Mouse (Mus musculus) neural tube, embryonic 11.5 days (tissue): ENCODE measurements around the gene Lrg1. TPM values are rescaled to one million over a fixed set of nuclear protein-coding genes. Genes with fewer than 3 reads are reported as not detected.

Experiments
- ATAC-seq: fragments of 200-750 bp; cut with Nextera tagmentation; 2 replicates; pipeline ENCODE4 v1.8.0; 2017; ENCODE audit warnings: moderate number of reproducible peaks, mild to moderate bottlenecking, moderate TSS enrichment, moderate library complexity; ENCODE audit not compliant: insufficient read depth, low FRiP score, low TSS enrichment
- DNase-seq: peaks from one replicate; pipeline ENCODE4 v3.0.0-alpha.2; 2015; ENCODE audit warnings: low spot score
- H3K27ac ChIP-seq: fragments of 300-500 bp; sonication (generic); 2 replicates; pipeline ENCODE4 v1.5.1; 2014; ENCODE audit warnings: low read depth, mild to moderate bottlenecking, low read length
- H3K27me3 ChIP-seq: fragments of 300-500 bp; sonication (generic); 2 replicates; pipeline ENCODE4 v1.6.1; 2014; ENCODE audit warnings: mild to moderate bottlenecking, low read length, mixed read lengths; ENCODE audit not compliant: control insufficient read depth, insufficient read depth
- H3K36me3 ChIP-seq: fragments of 300-500 bp; sonication (generic); 2 replicates; pipeline ENCODE4 v1.6.1; 2014; ENCODE audit warnings: mild to moderate bottlenecking, low read length, moderate library complexity, mixed read lengths; ENCODE audit not compliant: control insufficient read depth, insufficient read depth
- H3K4me1 ChIP-seq: fragments of 300-500 bp; sonication (generic); 2 replicates; pipeline ENCODE4 v1.6.1; 2014; ENCODE audit warnings: low read length, mixed read lengths; ENCODE audit not compliant: control insufficient read depth, insufficient read depth
- H3K4me2 ChIP-seq: fragments of 300-500 bp; sonication (generic); 2 replicates; pipeline ENCODE4 v1.6.1; 2014; ENCODE audit warnings: low read depth, mild to moderate bottlenecking, moderate library complexity
- H3K4me3 ChIP-seq: fragments of 300-500 bp; sonication (generic); 2 replicates; pipeline ENCODE4 v1.5.1; 2014; ENCODE audit warnings: low read depth, low read length
- H3K9ac ChIP-seq: fragments of 300-500 bp; sonication (generic); 2 replicates; pipeline ENCODE4 v1.6.1; 2014; ENCODE audit warnings: mild to moderate bottlenecking, low read length
- H3K9me3 ChIP-seq: fragments of 300-500 bp; sonication (generic); 2 replicates; pipeline ENCODE4 v1.6.1; 2016; ENCODE audit warnings: low read length; ENCODE audit not compliant: control insufficient read depth
- WGBS: fragments of 180-500 bp; shearing (Covaris S2); extraction: QIAGEN DNeasy Blood & Tissue Kit; methylation state at CpG from one replicate; pipeline ENCODE4 v1.1.7; 2014; 5-methylcytosine and 5-hydroxymethylcytosine counted together
- polyA plus RNA-seq: library from polyadenylated mRNA; unstranded; fragments of >200 nt; fragmentation: Nextera tagmentation; extraction: Ambion mirVana; gene quantifications from 2 replicates; pipeline ENCODE4 v1.2.1, GENCODE M21; 2014

Lrg1 gene
- polyA plus RNA-seq, 1 experiment from 2014 or later, result not detected

- Histone ChIP-seq H3K9ac (no peak overlapping the region), H3K4me1 (0 out of 2 replicates have a peak, but pooled peaks cover 2% of the 10 kb centered on the region), H3K27me3 (peaks cover 63% of the 10 kb centered on the region), H3K9me3 (peaks cover 10% of the 10 kb centered on the region), H3K36me3 (no peaks in the 10 kb centered on the region; the same call in none of the 2 replicates), H3K4me3 (no peak overlapping the region), H3K27ac (no peak overlapping the region), H3K4me2 (no peak overlapping the region)
- ATAC-seq (no peak), DNase-seq (no peak)
- 94% methylated on average over 12 of the region's 12 CpGs for whole genome bisulfite sequencing
These were observed 1.4 kb upstream of the Lrg1 start for GRCm38 (mm10) chr17:56123161-56123560.

- 9% methylated on average over 65 of the region's 66 CpGs for WGBS
- H3K36me3 ChIP-seq, result no peaks in the 10 kb centered on the region
- no peak for ATAC-seq
- peaks cover 10% of the 10 kb centered on the region for H3K9me3 ChIP-seq
- H3K4me2 ChIP-seq, result no peak overlapping the region
- no peak overlapping the region for H3K9ac ChIP-seq
- peaks cover 64% of the 10 kb centered on the region for H3K27me3 ChIP-seq
- H3K4me1 ChIP-seq, result peaks cover 7% of the 10 kb centered on the region; the same call in 1 of the 2 replicates
- H3K27ac ChIP-seq, result no peak overlapping the region
- no peak for DNase-seq
- H3K4me3 ChIP-seq, result no peak overlapping the region
These were observed 1.6 kb downstream of the Lrg1 start for GRCm38 (mm10) chr17:56119981-56120880.

DNA sequence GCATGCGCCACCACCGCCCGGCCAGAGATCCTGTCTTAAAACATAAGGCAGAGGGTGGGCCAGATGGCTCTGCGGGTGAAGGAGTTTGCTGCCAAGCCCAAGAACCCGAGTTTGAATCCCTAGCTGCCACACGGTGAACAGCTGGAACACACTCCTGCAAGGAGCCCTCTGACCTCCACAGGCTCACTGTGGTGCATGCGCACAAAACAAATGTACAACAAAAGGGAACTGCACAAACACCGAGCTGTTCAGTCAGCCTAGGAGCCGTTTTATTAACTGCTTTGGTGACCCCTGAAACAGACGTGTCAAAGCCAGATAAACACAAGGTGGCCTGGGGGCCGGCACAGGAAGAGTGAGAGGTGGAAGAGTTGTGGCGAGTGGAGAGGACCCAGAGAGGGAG lies 2.4 kb downstream of the Lrg1 start:
- peaks cover 57% of the 10 kb centered on the region for H3K27me3 ChIP-seq
- H3K36me3 ChIP-seq, result no peaks in the 10 kb centered on the region
- DNase-seq, result no peak
- peaks cover 10% of the 10 kb centered on the region for H3K9me3 ChIP-seq
- H3K4me3 ChIP-seq, result no peak overlapping the region
- ATAC-seq, result no peak
- no peak overlapping the region for H3K27ac ChIP-seq
- H3K4me2 ChIP-seq, result no peak overlapping the region
- 46% methylated on average over 12 of the region's 12 CpGs for WGBS
- H3K4me1 ChIP-seq, result peaks cover 7% of the 10 kb centered on the region; the same call in 1 of the 2 replicates
- no peak overlapping the region for H3K9ac ChIP-seq

GRCm38 (mm10) chr17:56117251-56117710 lies 4.5 kb downstream of the Lrg1 start, which contains the start of gene Plin5:
Gene Plin5, minus strand, starts transcription at chr17:56117596.
- no peak for ATAC-seq
- H3K27ac ChIP-seq, result no peak within 1 kb of the TSS

GRCm38 (mm10) chr17:56116193-56116592 lies 5.6 kb downstream of the Lrg1 start:
- Histone ChIP-seq H3K36me3 (no peaks in the 10 kb centered on the region), H3K4me3 (no peak overlapping the region), H3K27ac (no peak overlapping the region), H3K27me3 (peaks cover 31% of the 10 kb centered on the region), H3K9me3 (no peaks in the 10 kb centered on the region), H3K4me1 (peaks cover 7% of the 10 kb centered on the region; the same call in 1 of the 2 replicates), H3K4me2 (no peak overlapping the region), H3K9ac (no peak overlapping the region)
- WGBS, result 79% methylated on average over 10 of the region's 10 CpGs
- DNase-seq (no peak), ATAC-seq (no peak)

More at GRCm38 (mm10) chr17:56117251-56117710, 4.5 kb downstream of the Lrg1 start, which contains the start of gene Plin5:
- Histone ChIP-seq H3K4me3 (peak within 1 kb of the TSS; percentile 15; the same call in 1 of the 2 replicates), H3K27me3 (peaks cover 42% of the 10 kb centered on the region), H3K4me1 (peaks cover 7% of the 10 kb centered on the region; the same call in 1 of the 2 replicates), H3K36me3 (no peaks in the 10 kb centered on the region), H3K4me2 (peak within 1 kb of the TSS; percentile 43), H3K9me3 (0 out of 2 replicates have a peak, but pooled peaks cover 3% of the 10 kb centered on the region), H3K9ac (no peak within 1 kb of the TSS)
- WGBS, result 1% methylated on average over 27 of the region's 27 CpGs
- peak; percentile 57 for DNase-seq

GRCm38 (mm10) chr17:56112743-56113142 lies 9.1 kb downstream of the Lrg1 start:
- 76% methylated on average over 3 of the region's 3 CpGs for whole genome bisulfite sequencing

GRCm38 (mm10) chr17:56111864-56112263 lies 9.9 kb downstream of the Lrg1 start:
- no peak; the same call in 1 of the 2 replicates for ATAC-seq

More at GRCm38 (mm10) chr17:56112743-56113142, 9.1 kb downstream of the Lrg1 start:
- H3K36me3 ChIP-seq, result no peaks in the 10 kb centered on the region
- no peak for DNase-seq
- no peak overlapping the region for H3K4me2 ChIP-seq
- no peak overlapping the region; the same call in 1 of the 2 replicates for H3K9ac ChIP-seq
- ATAC-seq, result no peak
- H3K4me1 ChIP-seq, result peaks cover 5% of the 10 kb centered on the region; the same call in 1 of the 2 replicates
- no peak overlapping the region for H3K27ac ChIP-seq
- H3K4me3 ChIP-seq, result no peak overlapping the region
- no peaks in the 10 kb centered on the region for H3K9me3 ChIP-seq
- H3K27me3 ChIP-seq, result peaks cover 5% of the 10 kb centered on the region

DNA sequence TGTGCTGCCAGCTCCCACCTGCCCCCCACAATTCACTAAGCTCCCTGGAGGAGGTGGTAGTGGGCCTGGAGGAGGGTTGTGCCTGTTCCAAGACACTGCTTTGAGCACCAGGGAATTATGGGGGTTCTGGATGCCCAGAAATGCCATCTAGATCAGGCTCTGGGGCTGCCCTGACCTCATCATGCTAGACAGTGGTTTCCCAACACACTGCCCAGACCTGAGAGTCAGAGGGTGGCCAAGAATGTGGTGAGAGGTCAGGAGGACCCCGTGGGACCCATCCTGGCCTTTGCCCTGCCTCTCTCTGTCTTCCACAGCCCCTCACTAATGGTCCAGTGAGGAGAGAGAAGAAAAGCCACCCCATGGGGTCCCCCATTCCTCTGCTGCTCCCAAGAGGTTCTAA lies 10.8 kb downstream of the Lrg1 start:
- no peak for DNase-seq
- Histone ChIP-seq H3K4me3 (no peak overlapping the region), H3K9me3 (no peaks in the 10 kb centered on the region), H3K36me3 (no peaks in the 10 kb centered on the region), H3K27ac (no peak overlapping the region), H3K9ac (no peak overlapping the region), H3K27me3 (peaks cover 2% of the 10 kb centered on the region; the same call in 1 of the 2 replicates), H3K4me2 (no peak overlapping the region), H3K4me1 (no peaks in the 10 kb centered on the region)
- no peak for ATAC-seq
- 58% methylated on average over 1 of the region's 1 CpGs for WGBS

More at GRCm38 (mm10) chr17:56111864-56112263, 9.9 kb downstream of the Lrg1 start:
- no peak overlapping the region for H3K4me2 ChIP-seq
- DNase-seq, result peak; percentile 75
- WGBS, result 42% methylated on average over 5 of the region's 5 CpGs
- peaks cover 2% of the 10 kb centered on the region for H3K27me3 ChIP-seq
- no peaks in the 10 kb centered on the region for H3K4me1 ChIP-seq
- H3K9ac ChIP-seq, result no peak overlapping the region
- no peaks in the 10 kb centered on the region for H3K9me3 ChIP-seq
- H3K36me3 ChIP-seq, result no peaks in the 10 kb centered on the region
- no peak overlapping the region for H3K27ac ChIP-seq
- H3K4me3 ChIP-seq, result no peak overlapping the region
